Mouse (Mus musculus): ENCODE results near the gene Slc8a1.

Slc8a1 gene

GRCm38 (mm10) chr17:81565634-81566372 is 172.4 kb downstream of the Slc8a1 start:
- no peak for DNase-seq (ENCODE audit: low spot score)

- no peak for DNase-seq (ENCODE audit: low spot score)
These were observed 184.0 kb downstream of the Slc8a1 start for GRCm38 (mm10) chr17:81554052-81554734.

- DNase-seq (ENCODE audit: low spot score) = no peak
These were observed 186.1 kb downstream of the Slc8a1 start for GRCm38 (mm10) chr17:81551856-81552635.

- DNase-seq (ENCODE audit: low spot score) = no peak
These were observed 187.3 kb downstream of the Slc8a1 start for GRCm38 (mm10) chr17:81550864-81551263.

GRCm38 (mm10) chr17:81548016-81548415 is 190.2 kb downstream of the Slc8a1 start:
- DNase-seq (ENCODE audit: low spot score) = no peak

- DNase-seq (ENCODE audit: low spot score) = no peak
These were observed 191.7 kb downstream of the Slc8a1 start for GRCm38 (mm10) chr17:81546525-81546924.

- no peak for DNase-seq (ENCODE audit: low spot score)
These were observed 192.2 kb downstream of the Slc8a1 start for GRCm38 (mm10) chr17:81546012-81546411.

- DNase-seq (ENCODE audit: low spot score) = no peak
These were observed 193.3 kb downstream of the Slc8a1 start for GRCm38 (mm10) chr17:81544926-81545325.

GRCm38 (mm10) chr17:81542313-81543185 is 195.6 kb downstream of the Slc8a1 start:
- DNase-seq (ENCODE audit: low spot score) = no peak

- no peak for DNase-seq (ENCODE audit: low spot score)
These were observed 199.7 kb downstream of the Slc8a1 start for GRCm38 (mm10) chr17:81538163-81539160.

GRCm38 (mm10) chr17:81536093-81536492 is 202.1 kb downstream of the Slc8a1 start:
- no peak for DNase-seq (ENCODE audit: low spot score)

GRCm38 (mm10) chr17:81529849-81530248 is 208.3 kb downstream of the Slc8a1 start:
- DNase-seq (ENCODE audit: low spot score) = no peak

- no peak for DNase-seq (ENCODE audit: low spot score)
These were observed 209.2 kb downstream of the Slc8a1 start for GRCm38 (mm10) chr17:81528940-81529339.

GRCm38 (mm10) chr17:81526463-81526862 is 211.7 kb downstream of the Slc8a1 start:
- DNase-seq (ENCODE audit: low spot score) = no peak

- no peak for DNase-seq (ENCODE audit: low spot score)
These were observed 213.4 kb downstream of the Slc8a1 start for GRCm38 (mm10) chr17:81524826-81525225.

- DNase-seq (ENCODE audit: low spot score) = no peak
These were observed 214.2 kb downstream of the Slc8a1 start for GRCm38 (mm10) chr17:81523943-81524342.

- DNase-seq (ENCODE audit: low spot score) = no peak
These were observed 219.7 kb downstream of the Slc8a1 start for GRCm38 (mm10) chr17:81518316-81519025.

GRCm38 (mm10) chr17:81516155-81516554 is 222.0 kb downstream of the Slc8a1 start:
- no peak for DNase-seq (ENCODE audit: low spot score)

GRCm38 (mm10) chr17:81514022-81514421 is 224.2 kb downstream of the Slc8a1 start:
- DNase-seq (ENCODE audit: low spot score) = no peak
